Mouse (Mus musculus) hindbrain, embryonic 11.5 days (tissue): ENCODE measurements around the gene Kcnj9. TPM values are rescaled to one million over a fixed set of nuclear protein-coding genes. Genes with fewer than 3 reads are reported as not detected.

Experiments used
- ATAC-seq: fragments of 200-750 bp; cut with Nextera tagmentation; 2 replicates; pipeline ENCODE4 v1.8.0; 2017; ENCODE audit warnings: mild to moderate bottlenecking, moderate TSS enrichment, moderate library complexity; ENCODE audit not compliant: low FRiP score
- DNase-seq: peaks from one replicate; pipeline ENCODE4 v3.0.0-alpha.2; 2015; ENCODE audit warnings: low spot score
- H3K27ac ChIP-seq: fragments of 300-500 bp; sonication (generic); 2 replicates; pipeline ENCODE4 v1.5.1; 2014; ENCODE audit warnings: mild to moderate bottlenecking, low read depth, low read length
- H3K27me3 ChIP-seq: fragments of 300-500 bp; sonication (generic); 2 replicates; pipeline ENCODE4 v1.6.1; 2014; ENCODE audit warnings: mild to moderate bottlenecking, low read length, moderate library complexity, mixed read lengths; ENCODE audit not compliant: control insufficient read depth, insufficient read depth
- H3K36me3 ChIP-seq: fragments of 300-500 bp; sonication (generic); 2 replicates; pipeline ENCODE4 v1.6.1; 2014; ENCODE audit warnings: mild to moderate bottlenecking, low read length, moderate library complexity, mixed read lengths; ENCODE audit not compliant: control insufficient read depth, insufficient read depth
- H3K4me1 ChIP-seq: fragments of 300-500 bp; sonication (generic); replicated peaks from 2 replicates; pipeline ENCODE4 v1.6.1; 2014; ENCODE audit warnings: low read length, mixed read lengths; ENCODE audit not compliant: control insufficient read depth, insufficient read depth
- H3K4me2 ChIP-seq: fragments of 300-500 bp; sonication (generic); replicated peaks from 2 replicates; pipeline ENCODE4 v1.6.1; 2014; ENCODE audit warnings: mild to moderate bottlenecking, low read depth, low read length
- H3K4me3 ChIP-seq: fragments of 300-500 bp; sonication (generic); 2 replicates; pipeline ENCODE4 v1.5.1; 2014; ENCODE audit warnings: low read depth, low read length
- H3K9ac ChIP-seq: fragments of 300-500 bp; sonication (generic); 2 replicates; pipeline ENCODE4 v1.6.1; 2014; ENCODE audit warnings: low read depth, low read length
- H3K9me3 ChIP-seq: fragments of 300-500 bp; sonication (generic); 2 replicates; pipeline ENCODE4 v1.6.1; 2016; ENCODE audit warnings: low read length; ENCODE audit not compliant: control insufficient read depth
- WGBS: fragments of 180-500 bp; shearing (Covaris S2); extraction: QIAGEN DNeasy Blood & Tissue Kit; methylation state at CpG from one replicate; pipeline ENCODE4 v1.1.7; 2014; 5-methylcytosine and 5-hydroxymethylcytosine counted together
- polyA plus RNA-seq: library from polyadenylated mRNA; unstranded; fragments of >200 nt; fragmentation: Nextera tagmentation; extraction: Ambion mirVana; gene quantifications from 2 replicates; pipeline ENCODE4 v1.2.1, GENCODE M21; 2014

Gene Kcnj9
- polyA plus RNA-seq, 1 experiment from 2014 or later: 0.46 TPM

- no peak for ATAC-seq
- H3K27ac ChIP-seq: no peak overlapping the region
- H3K36me3 ChIP-seq: no peaks in the 10 kb centered on the region
- DNase-seq: no peak
- no peaks in the 10 kb centered on the region for H3K27me3 ChIP-seq
- H3K9ac ChIP-seq: no peak overlapping the region
- no peak overlapping the region for H3K4me3 ChIP-seq
- WGBS: 90% methylated on average over 14 of the region's 14 CpGs
- H3K4me1 ChIP-seq: no peaks in the 10 kb centered on the region
- H3K9me3 ChIP-seq: no peaks in the 10 kb centered on the region
- H3K4me2 ChIP-seq: no peak overlapping the region
These were observed 44.9 kb downstream of the Kcnj9 start for GRCm38 (mm10) chr1:172284221-172284620.

GRCm38 (mm10) chr1:172283073-172283472 is 46.0 kb downstream of the Kcnj9 start:
- DNase-seq (no peak), ATAC-seq (no peak)
- Histone ChIP-seq H3K4me1 (no peaks in the 10 kb centered on the region), H3K27ac (no peak overlapping the region), H3K9ac (no peak overlapping the region), H3K4me2 (no peak overlapping the region), H3K9me3 (no peaks in the 10 kb centered on the region), H3K36me3 (no peaks in the 10 kb centered on the region), H3K4me3 (no peak overlapping the region), H3K27me3 (no peaks in the 10 kb centered on the region)
- WGBS: 91% methylated on average over 6 of the region's 6 CpGs

- Histone ChIP-seq H3K27me3 (no peaks in the 10 kb centered on the region), H3K4me1 (no peaks in the 10 kb centered on the region), H3K9ac (no peak overlapping the region), H3K36me3 (no peaks in the 10 kb centered on the region), H3K27ac (no peak overlapping the region), H3K4me3 (no peak overlapping the region), H3K9me3 (no peaks in the 10 kb centered on the region), H3K4me2 (no peak overlapping the region)
- DNase-seq (no peak), ATAC-seq (no peak)
- 83% methylated on average over 10 of the region's 10 CpGs for WGBS
These were observed 47.4 kb downstream of the Kcnj9 start for GRCm38 (mm10) chr1:172281522-172282254.

- Histone ChIP-seq H3K9me3 (no peaks in the 10 kb centered on the region), H3K36me3 (no peaks in the 10 kb centered on the region), H3K4me1 (no peaks in the 10 kb centered on the region), H3K9ac (no peak overlapping the region), H3K4me2 (no peak overlapping the region), H3K27ac (no peak overlapping the region), H3K4me3 (no peak overlapping the region), H3K27me3 (no peaks in the 10 kb centered on the region)
- DNase-seq: no peak
- WGBS: 81% methylated on average over 16 of the region's 16 CpGs
- no peak for ATAC-seq
These were observed 49.2 kb downstream of the Kcnj9 start for GRCm38 (mm10) chr1:172279768-172280509.

GRCm38 (mm10) chr1:172278328-172278727 is 50.8 kb downstream of the Kcnj9 start:
- Histone ChIP-seq H3K9ac (no peak overlapping the region), H3K4me3 (no peak overlapping the region), H3K27me3 (no peaks in the 10 kb centered on the region), H3K4me1 (no peaks in the 10 kb centered on the region), H3K27ac (no peak overlapping the region), H3K9me3 (no peaks in the 10 kb centered on the region), H3K4me2 (no peak overlapping the region), H3K36me3 (no peaks in the 10 kb centered on the region)
- ATAC-seq: no peak
- WGBS: 91% methylated on average over 13 of the region's 13 CpGs
- DNase-seq: no peak

- H3K9me3 ChIP-seq: no peaks in the 10 kb centered on the region
- no peaks in the 10 kb centered on the region for H3K27me3 ChIP-seq
- no peak overlapping the region for H3K27ac ChIP-seq
- H3K4me1 ChIP-seq: no peaks in the 10 kb centered on the region
- 85% methylated on average over 3 of the region's 3 CpGs for WGBS
- H3K4me2 ChIP-seq: no peak overlapping the region
- no peaks in the 10 kb centered on the region for H3K36me3 ChIP-seq
- DNase-seq (no peak), ATAC-seq (no peak)
- H3K4me3 ChIP-seq: no peak overlapping the region
- H3K9ac ChIP-seq: no peak overlapping the region
These were observed 51.9 kb downstream of the Kcnj9 start for GRCm38 (mm10) chr1:172277172-172277571.

- no peaks in the 10 kb centered on the region for H3K4me1 ChIP-seq
- no peak overlapping the region for H3K9ac ChIP-seq
- H3K36me3 ChIP-seq: no peaks in the 10 kb centered on the region
- DNase-seq (no peak), ATAC-seq (no peak)
- WGBS: 77% methylated on average over 5 of the region's 5 CpGs
- no peak overlapping the region for H3K4me2 ChIP-seq
- no peaks in the 10 kb centered on the region for H3K9me3 ChIP-seq
- H3K27ac ChIP-seq: no peak overlapping the region
- H3K4me3 ChIP-seq: no peak overlapping the region
- no peaks in the 10 kb centered on the region for H3K27me3 ChIP-seq
These were observed 54.6 kb downstream of the Kcnj9 start for GRCm38 (mm10) chr1:172274547-172274946.

GRCm38 (mm10) chr1:172274116-172274515 is 55.0 kb downstream of the Kcnj9 start:
- H3K36me3 ChIP-seq: no peaks in the 10 kb centered on the region
- WGBS: 74% methylated on average over 5 of the region's 5 CpGs
- no peak for ATAC-seq

GRCm38 (mm10) chr1:172273386-172273785 is 55.7 kb downstream of the Kcnj9 start:
- H3K9me3 ChIP-seq: no peaks in the 10 kb centered on the region
- ATAC-seq (no peak), DNase-seq (no peak)
- H3K4me2 ChIP-seq: no peak overlapping the region
- no peaks in the 10 kb centered on the region for H3K27me3 ChIP-seq
- no peak overlapping the region for H3K4me3 ChIP-seq
- H3K27ac ChIP-seq: no peak overlapping the region
- no peaks in the 10 kb centered on the region for H3K36me3 ChIP-seq
- WGBS: 89% methylated on average over 6 of the region's 6 CpGs
- no peaks in the 10 kb centered on the region for H3K4me1 ChIP-seq
- no peak overlapping the region for H3K9ac ChIP-seq

More at GRCm38 (mm10) chr1:172274116-172274515, 55.0 kb downstream of the Kcnj9 start:
- H3K27ac ChIP-seq: no peak overlapping the region
- H3K27me3 ChIP-seq: no peaks in the 10 kb centered on the region
- no peak overlapping the region for H3K4me3 ChIP-seq
- H3K4me1 ChIP-seq: no peaks in the 10 kb centered on the region
- H3K4me2 ChIP-seq: no peak overlapping the region
- no peak overlapping the region for H3K9ac ChIP-seq
- no peak for DNase-seq
- H3K9me3 ChIP-seq: no peaks in the 10 kb centered on the region
